Mouse (Mus musculus) embryonic facial prominence, embryonic 15.5 days (tissue): Measurements from ENCODE around the gene Ghrl. TPM values are rescaled to one million over a fixed set of nuclear protein-coding genes. Genes with fewer than 3 reads are reported as not detected.
"Not testable (repeated sequence)": the region's sequence is repeated elsewhere in the genome, so short reads cannot be mapped to it uniquely, and the experiment has no call there.

ENCODE experiments used
- ATAC-seq: fragments of 200-750 bp; cut with Nextera tagmentation; 2 replicates; pipeline ENCODE4 v1.8.0; 2017; ENCODE audit warnings: low read depth, moderate TSS enrichment; ENCODE audit not compliant: insufficient number of reproducible peaks, low FRiP score, low TSS enrichment
- H3K27ac ChIP-seq: fragments of 300-500 bp; sonication (generic); replicated peaks from 2 replicates; pipeline ENCODE4 v1.5.1; 2015; ENCODE audit warnings: mild to moderate bottlenecking, inconsistent platforms
- H3K27me3 ChIP-seq: fragments of 300-500 bp; sonication (generic); 2 replicates; pipeline ENCODE4 v1.6.1; 2015; ENCODE audit warnings: inconsistent platforms
- H3K36me3 ChIP-seq: fragments of 300-500 bp; sonication (generic); 2 replicates; pipeline ENCODE4 v1.6.1; 2015; ENCODE audit warnings: mild to moderate bottlenecking, inconsistent platforms
- H3K4me1 ChIP-seq: fragments of 300-500 bp; sonication (generic); 2 replicates; pipeline ENCODE4 v1.6.1; 2015; ENCODE audit warnings: inconsistent platforms
- H3K4me2 ChIP-seq: fragments of 300-500 bp; sonication (generic); replicated peaks from 2 replicates; pipeline ENCODE4 v1.6.1; 2015; ENCODE audit warnings: mild to moderate bottlenecking, inconsistent platforms
- H3K4me3 ChIP-seq: fragments of 300-500 bp; sonication (generic); replicated peaks from 2 replicates; pipeline ENCODE4 v1.5.1; 2015; ENCODE audit warnings: mild to moderate bottlenecking, inconsistent platforms
- H3K9ac ChIP-seq: fragments of 300-500 bp; sonication (generic); 2 replicates; pipeline ENCODE4 v1.6.1; 2015; ENCODE audit warnings: inconsistent platforms
- H3K9me3 ChIP-seq: fragments of 300-500 bp; sonication (generic); replicated peaks from 2 replicates; pipeline ENCODE4 v1.6.1; 2016; ENCODE audit warnings: inconsistent platforms
- WGBS: fragments of 180-500 bp; shearing (Covaris S2); methylation state at CpG from one replicate; pipeline ENCODE4 v1.1.7; 2015; 5-methylcytosine and 5-hydroxymethylcytosine counted together
- polyA plus RNA-seq: library from polyadenylated mRNA; unstranded; fragments of >200 nt; fragmentation: Nextera tagmentation; extraction: Ambion mirVana; gene quantifications from 2 replicates; pipeline ENCODE4 v1.2.1, GENCODE M21; 2015

Ghrl gene
- polyA plus RNA-seq, 1 experiment from 2014 or later: 0.24 TPM

- 88% methylated on average over 9 of the region's 9 CpGs for WGBS
- Histone ChIP-seq H3K4me1 (peaks cover 14% of the 10 kb centered on the region), H3K36me3 (peaks cover 56% of the 10 kb centered on the region), H3K27me3 (no peaks in the 10 kb centered on the region), H3K27ac (no peak overlapping the region), H3K9me3 (no peaks in the 10 kb centered on the region), H3K4me2 (no peak overlapping the region), H3K4me3 (no peak overlapping the region), H3K9ac (no peak overlapping the region)
- ATAC-seq: no peak
These were observed 17.8 kb upstream of the Ghrl start for GRCm38 (mm10) chr6:113737318-113738046.

GRCm38 (mm10) chr6:113731296-113731695 lies 11.6 kb upstream of the Ghrl start:
- ATAC-seq: no peak
- Histone ChIP-seq H3K4me1 (no peaks in the 10 kb centered on the region), H3K27me3 (no peaks in the 10 kb centered on the region), H3K27ac (no peak overlapping the region), H3K9ac (no peak overlapping the region), H3K36me3 (peaks cover 96% of the 10 kb centered on the region), H3K4me2 (no peak overlapping the region), H3K9me3 (no peaks in the 10 kb centered on the region), H3K4me3 (no peak overlapping the region)
- 90% methylated on average over 3 of the region's 3 CpGs for WGBS

- no peaks in the 10 kb centered on the region for H3K9me3 ChIP-seq
- no peaks in the 10 kb centered on the region for H3K4me1 ChIP-seq
- H3K36me3 ChIP-seq: peaks cover 94% of the 10 kb centered on the region
- no peak overlapping the region for H3K4me2 ChIP-seq
- H3K9ac ChIP-seq: no peak overlapping the region
- ATAC-seq: no peak
- WGBS: 90% methylated on average over 7 of the region's 7 CpGs
- H3K27ac ChIP-seq: no peak overlapping the region
- no peaks in the 10 kb centered on the region for H3K27me3 ChIP-seq
- H3K4me3 ChIP-seq: no peak overlapping the region
These were observed 8.5 kb upstream of the Ghrl start for GRCm38 (mm10) chr6:113728181-113728580.

GRCm38 (mm10) chr6:113721061-113721460 lies 1.4 kb upstream of the Ghrl start:
- H3K9me3 ChIP-seq: no peaks in the 10 kb centered on the region
- WGBS: 85% methylated on average over 4 of the region's 4 CpGs
- no peak overlapping the region for H3K9ac ChIP-seq
- no peaks in the 10 kb centered on the region for H3K4me1 ChIP-seq
- no peak overlapping the region for H3K4me2 ChIP-seq
- no peak for ATAC-seq
- no peak overlapping the region for H3K4me3 ChIP-seq
- peaks cover 60% of the 10 kb centered on the region for H3K36me3 ChIP-seq
- no peaks in the 10 kb centered on the region for H3K27me3 ChIP-seq
- no peak overlapping the region for H3K27ac ChIP-seq

- H3K27ac ChIP-seq: no peak overlapping the region
- no peaks in the 10 kb centered on the region for H3K9me3 ChIP-seq
- H3K36me3 ChIP-seq: peaks cover 68% of the 10 kb centered on the region
- no peak for ATAC-seq
- no peak overlapping the region for H3K9ac ChIP-seq
- H3K4me2 ChIP-seq: no peak overlapping the region
- H3K4me1 ChIP-seq: no peaks in the 10 kb centered on the region
- WGBS: 84% methylated on average over 3 of the region's 3 CpGs
- no peaks in the 10 kb centered on the region for H3K27me3 ChIP-seq
- no peak overlapping the region for H3K4me3 ChIP-seq
These were observed 2.1 kb downstream of the Ghrl start for GRCm38 (mm10) chr6:113717541-113717940.

- H3K4me3 ChIP-seq: no peak overlapping the region
- H3K27me3 ChIP-seq: no peaks in the 10 kb centered on the region
- no peak overlapping the region for H3K9ac ChIP-seq
- no peaks in the 10 kb centered on the region for H3K4me1 ChIP-seq
- H3K27ac ChIP-seq: no peak overlapping the region
- 72% methylated on average over 1 of the region's 1 CpGs for WGBS
- no peaks in the 10 kb centered on the region for H3K9me3 ChIP-seq
- ATAC-seq: no peak
- H3K36me3 ChIP-seq: peaks cover 79% of the 10 kb centered on the region
- H3K4me2 ChIP-seq: no peak overlapping the region
These were observed 4.9 kb downstream of the Ghrl start for GRCm38 (mm10) chr6:113714797-113715196.

GRCm38 (mm10) chr6:113714276-113714675 lies 5.4 kb downstream of the Ghrl start:
- ATAC-seq: no peak
- Histone ChIP-seq H3K9ac (no peak overlapping the region), H3K4me2 (no peak overlapping the region), H3K27me3 (no peaks in the 10 kb centered on the region), H3K27ac (no peak overlapping the region), H3K9me3 (no peaks in the 10 kb centered on the region), H3K36me3 (peaks cover 84% of the 10 kb centered on the region), H3K4me3 (no peak overlapping the region), H3K4me1 (no peaks in the 10 kb centered on the region)
- WGBS: 93% methylated on average over 2 of the region's 2 CpGs

GRCm38 (mm10) chr6:113713389-113713788 lies 6.3 kb downstream of the Ghrl start:
- H3K27ac ChIP-seq, ATAC-seq, H3K9ac ChIP-seq, H3K4me3 ChIP-seq, H3K4me1 ChIP-seq, H3K4me2 ChIP-seq, H3K9me3 ChIP-seq, H3K27me3 ChIP-seq: not testable (repeated sequence)
- 85% methylated on average over 5 of the region's 5 CpGs for WGBS
- H3K36me3 ChIP-seq: peaks cover 88% of the 10 kb centered on the region

GRCm38 (mm10) chr6:113712718-113713117 lies 7.0 kb downstream of the Ghrl start:
- Histone ChIP-seq H3K27ac (no peak overlapping the region), H3K27me3 (no peaks in the 10 kb centered on the region), H3K4me3 (no peak overlapping the region), H3K36me3 (peaks cover 91% of the 10 kb centered on the region), H3K9ac (no peak overlapping the region), H3K4me1 (no peaks in the 10 kb centered on the region), H3K4me2 (no peak overlapping the region), H3K9me3 (no peaks in the 10 kb centered on the region)
- ATAC-seq: no peak
- 88% methylated on average over 3 of the region's 3 CpGs for WGBS

GRCm38 (mm10) chr6:113697222-113698205 lies 22.2 kb downstream of the Ghrl start:
- under 1% methylated on average over 113 of the region's 113 CpGs for WGBS
- no peaks in the 10 kb centered on the region for H3K27me3 ChIP-seq
- H3K27ac ChIP-seq: peak overlapping the region; percentile 88
- no peaks in the 10 kb centered on the region for H3K9me3 ChIP-seq
- H3K36me3 ChIP-seq: peaks cover 27% of the 10 kb centered on the region
- peaks cover 22% of the 10 kb centered on the region for H3K4me1 ChIP-seq
- peak overlapping the region; percentile 93 for H3K4me2 ChIP-seq
- H3K9ac ChIP-seq: peak overlapping the region; percentile 52
- ATAC-seq: peak; percentile 69
- H3K4me3 ChIP-seq: peak overlapping the region; percentile 65

- Histone ChIP-seq H3K4me1 (peaks cover 22% of the 10 kb centered on the region), H3K4me3 (peak within 1 kb of the TSS; percentile 65), H3K9me3 (no peaks in the 10 kb centered on the region), H3K27ac (peak within 1 kb of the TSS; percentile 88), H3K4me2 (peak within 1 kb of the TSS; percentile 93), H3K36me3 (peaks cover 19% of the 10 kb centered on the region), H3K9ac (peak within 1 kb of the TSS; percentile 52), H3K27me3 (no peaks in the 10 kb centered on the region)
- WGBS: under 1% methylated on average over 58 of the region's 58 CpGs
- peak; percentile 98 for ATAC-seq
These were observed 23.0 kb downstream of the Ghrl start, which contains the start of gene Tatdn2 for GRCm38 (mm10) chr6:113696582-113697221. Gene Tatdn2 (plus strand): TSS chr6:113697050.
